Mouse (Mus musculus) limb, embryonic 10.5 days (tissue): ENCODE results near the gene Sfxn3. TPM values are rescaled to one million over a fixed set of nuclear protein-coding genes. Genes with fewer than 3 reads are reported as not detected.
A peak's percentile ranks its signal among the peaks of the same experiment; 100 is the strongest.

Experiments used
- DNase-seq: peaks from one replicate; pipeline ENCODE4 v3.0.0-alpha.2; 2017; ENCODE audit warnings: low spot score
- H3K27ac ChIP-seq: fragments of 300-500 bp; sonication (generic); 2 replicates; pipeline ENCODE4 v1.5.1; 2016; ENCODE audit warnings: mild to moderate bottlenecking
- H3K27me3 ChIP-seq: fragments of 300-500 bp; sonication (generic); 2 replicates; pipeline ENCODE4 v1.6.1; 2016; ENCODE audit warnings: low read depth, mild to moderate bottlenecking; ENCODE audit not compliant: poor library complexity, severe bottlenecking
- H3K36me3 ChIP-seq: fragments of 300-500 bp; sonication (generic); 2 replicates; pipeline ENCODE4 v1.6.1; 2016; ENCODE audit warnings: mild to moderate bottlenecking, moderate library complexity
- H3K4me1 ChIP-seq: fragments of 300-500 bp; sonication (generic); 2 replicates; pipeline ENCODE4 v1.6.1; 2016
- H3K4me3 ChIP-seq: fragments of 300-500 bp; sonication (generic); 2 replicates; pipeline ENCODE4 v1.5.1; 2016; ENCODE audit warnings: mild to moderate bottlenecking, moderate library complexity
- H3K9me3 ChIP-seq: fragments of 300-500 bp; sonication (generic); replicated peaks from 2 replicates; pipeline ENCODE4 v1.6.1; 2016; ENCODE audit warnings: mild to moderate bottlenecking
- WGBS: fragments of 180-500 bp; shearing (Covaris S2); methylation state at CpG from one replicate; pipeline ENCODE4 v1.1.7; 2016; 5-methylcytosine and 5-hydroxymethylcytosine counted together
- polyA plus RNA-seq: library from polyadenylated mRNA; unstranded; fragments of >200 nt; fragmentation: Nextera tagmentation; extraction: Ambion mirVana; gene quantifications from 2 replicates; pipeline ENCODE4 v1.2.1, GENCODE M21; 2016

Sfxn3 gene
- polyA plus RNA-seq, 1 experiment from 2014 or later: 8.4 TPM

GRCm38 (mm10) chr19:45040214-45040613, 7.1 kb upstream of the Sfxn3 start:
- Histone ChIP-seq H3K9me3 (no peaks in the 10 kb centered on the region), H3K27me3 (peaks cover 83% of the 10 kb centered on the region), H3K4me1 (peaks cover 20% of the 10 kb centered on the region), H3K27ac (peak overlapping the region; percentile 19; the same call in 1 of the 2 replicates), H3K4me3 (no peak overlapping the region), H3K36me3 (no peaks in the 10 kb centered on the region)
- no peak for DNase-seq
- 48% methylated on average over 13 of the region's 13 CpGs for WGBS

GRCm38 (mm10) chr19:45044389-45044927, 2.8 kb upstream of the Sfxn3 start:
- Histone ChIP-seq H3K36me3 (no peaks in the 10 kb centered on the region), H3K27me3 (peaks cover 86% of the 10 kb centered on the region), H3K27ac (no peak overlapping the region), H3K9me3 (no peaks in the 10 kb centered on the region), H3K4me3 (no peak overlapping the region), H3K4me1 (peaks cover 35% of the 10 kb centered on the region)
- 68% methylated on average over 11 of the region's 11 CpGs for WGBS
- no peak for DNase-seq

GRCm38 (mm10) chr19:45045236-45045635, 2.1 kb upstream of the Sfxn3 start:
- H3K4me1 ChIP-seq: peaks cover 35% of the 10 kb centered on the region
- DNase-seq: no peak
- WGBS: 38% methylated on average over 15 of the region's 15 CpGs
- no peaks in the 10 kb centered on the region for H3K9me3 ChIP-seq
- no peak overlapping the region for H3K4me3 ChIP-seq
- H3K27me3 ChIP-seq: peaks cover 86% of the 10 kb centered on the region
- no peaks in the 10 kb centered on the region for H3K36me3 ChIP-seq
- no peak overlapping the region for H3K27ac ChIP-seq

- Histone ChIP-seq H3K9me3 (no peaks in the 10 kb centered on the region), H3K4me1 (peaks cover 35% of the 10 kb centered on the region), H3K27me3 (peaks cover 86% of the 10 kb centered on the region), H3K4me3 (peak within 1 kb of the TSS; percentile 55), H3K27ac (no peak within 1 kb of the TSS), H3K36me3 (no peaks in the 10 kb centered on the region)
- WGBS: 76% methylated on average over 5 of the region's 5 CpGs
- no peak for DNase-seq
These were observed 1.7 kb upstream of the Sfxn3 start, which contains the start of gene Pdzd7 for GRCm38 (mm10) chr19:45045651-45046050. Gene Pdzd7, minus strand, starts transcription at chr19:45045717.

GRCm38 (mm10) chr19:45046523-45047321, 581 bp upstream of the Sfxn3 start:
- 2% methylated on average over 34 of the region's 34 CpGs for WGBS
- Histone ChIP-seq H3K4me1 (peaks cover 31% of the 10 kb centered on the region), H3K36me3 (no peaks in the 10 kb centered on the region), H3K9me3 (no peaks in the 10 kb centered on the region), H3K27me3 (peaks cover 77% of the 10 kb centered on the region), H3K4me3 (peak overlapping the region; percentile 55), H3K27ac (peak overlapping the region; percentile 74; the same call in 1 of the 2 replicates)
- DNase-seq: peak; percentile 71

GRCm38 (mm10) chr19:45047935-45048643, 786 bp downstream of the Sfxn3 start:
- Histone ChIP-seq H3K27ac (peak overlapping the region; percentile 74), H3K36me3 (peaks cover 10% of the 10 kb centered on the region; the same call in 1 of the 2 replicates), H3K27me3 (peaks cover 64% of the 10 kb centered on the region), H3K9me3 (no peaks in the 10 kb centered on the region), H3K4me1 (peaks cover 31% of the 10 kb centered on the region), H3K4me3 (peak overlapping the region; percentile 55)
- 71% methylated on average over 11 of the region's 11 CpGs for WGBS
- no peak for DNase-seq

- Histone ChIP-seq H3K9me3 (no peaks in the 10 kb centered on the region), H3K27me3 (peaks cover 57% of the 10 kb centered on the region), H3K4me1 (peaks cover 31% of the 10 kb centered on the region), H3K36me3 (peaks cover 17% of the 10 kb centered on the region; the same call in 1 of the 2 replicates), H3K27ac (no peak overlapping the region), H3K4me3 (no peak overlapping the region)
- WGBS: 79% methylated on average over 12 of the region's 12 CpGs
- no peak for DNase-seq
These were observed 1.5 kb downstream of the Sfxn3 start for GRCm38 (mm10) chr19:45048644-45049365.

GRCm38 (mm10) chr19:45049523-45049922, 2.2 kb downstream of the Sfxn3 start:
- Histone ChIP-seq H3K4me1 (peaks cover 31% of the 10 kb centered on the region), H3K9me3 (no peaks in the 10 kb centered on the region), H3K4me3 (no peak overlapping the region), H3K27me3 (peaks cover 49% of the 10 kb centered on the region), H3K36me3 (peaks cover 17% of the 10 kb centered on the region; the same call in 1 of the 2 replicates), H3K27ac (no peak overlapping the region)
- no peak for DNase-seq
- WGBS: 77% methylated on average over 9 of the region's 9 CpGs

- peaks cover 21% of the 10 kb centered on the region; the same call in 1 of the 2 replicates for H3K27me3 ChIP-seq
- DNase-seq: no peak
- WGBS: 88% methylated on average over 8 of the region's 8 CpGs
- H3K27ac ChIP-seq: no peak overlapping the region
- no peaks in the 10 kb centered on the region for H3K9me3 ChIP-seq
- peaks cover 28% of the 10 kb centered on the region for H3K4me1 ChIP-seq
- H3K36me3 ChIP-seq: peaks cover 19% of the 10 kb centered on the region; the same call in 1 of the 2 replicates
- H3K4me3 ChIP-seq: no peak overlapping the region
These were observed 6.1 kb downstream of the Sfxn3 start for GRCm38 (mm10) chr19:45053451-45053850.

- WGBS: 86% methylated on average over 6 of the region's 6 CpGs
- Histone ChIP-seq H3K9me3 (no peaks in the 10 kb centered on the region), H3K4me1 (peaks cover 25% of the 10 kb centered on the region), H3K27ac (no peak overlapping the region), H3K4me3 (no peak overlapping the region), H3K27me3 (peaks cover 8% of the 10 kb centered on the region; the same call in 1 of the 2 replicates), H3K36me3 (peaks cover 19% of the 10 kb centered on the region; the same call in 1 of the 2 replicates)
- no peak for DNase-seq
These were observed 7.8 kb downstream of the Sfxn3 start for GRCm38 (mm10) chr19:45054892-45055690.

GRCm38 (mm10) chr19:45056364-45056763, 9.1 kb downstream of the Sfxn3 start:
- Histone ChIP-seq H3K27me3 (no peaks in the 10 kb centered on the region), H3K9me3 (no peaks in the 10 kb centered on the region), H3K36me3 (peaks cover 19% of the 10 kb centered on the region; the same call in 1 of the 2 replicates), H3K27ac (peak overlapping the region; percentile 95), H3K4me3 (0 out of 2 replicates have a peak overlapping the region, but pooled peaks have one; percentile 67), H3K4me1 (peaks cover 25% of the 10 kb centered on the region)
- WGBS: 55% methylated on average over 4 of the region's 4 CpGs
- DNase-seq: no peak
